Mouse (Mus musculus): ENCODE measurements at regions not wholly inside any gene's neighbourhood (a gene's known extent, or its start where the extent isn't known, plus 50 kb on each side); places are given as distances from the start of the nearest gene placed in this dataset.

GRCm38 (mm10) chr13:34540646-34541045 is 112.6 kb downstream of the Pxdc1 start:
- TF ChIP-seq POLR2A (IDR thresholded peaks at IDR 0.05; ENCODE audit: control insufficient read depth, extremely low read depth, insufficient read depth, low read length, poor library complexity) = no peak
- TF ChIP-seq CTCF (IDR thresholded peaks at IDR 0.05; ENCODE audit: borderline replicate concordance, control insufficient read depth, extremely low read depth, insufficient read depth, low read length, poor library complexity) = no peak

Measured in thymus, adult 2 months (tissue).